Mouse (Mus musculus): Measurements from ENCODE around the gene Btbd18.

Btbd18 gene

GRCm38 (mm10) chr2:84658806-84659205, at the start of gene Btbd18:
Btbd18 (plus strand) TSS chr2:84659079.
- DNase-seq (ENCODE audit: low spot score): no peak

DNA sequence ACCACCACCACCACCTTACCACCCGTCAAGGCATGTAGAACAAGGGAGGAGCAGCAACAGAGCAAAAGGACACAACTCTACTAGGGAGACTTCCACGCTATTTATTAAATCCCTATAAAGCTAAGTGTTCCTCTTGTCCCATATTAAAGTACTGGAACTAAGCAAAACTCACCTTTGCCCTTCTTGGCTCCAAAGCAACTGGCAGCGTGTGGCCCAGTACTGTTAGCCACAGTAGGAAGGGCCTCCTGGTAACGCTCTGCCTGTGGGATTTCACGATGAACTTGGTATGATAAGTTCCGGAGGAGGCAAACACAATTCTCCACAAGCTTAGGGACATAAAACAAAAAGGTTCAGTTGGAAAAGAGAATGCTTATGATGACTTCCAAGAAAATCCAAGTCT, 46.1 kb upstream of the Btbd18 start:
- no peak for DNase-seq (ENCODE audit: low spot score)

DNA sequence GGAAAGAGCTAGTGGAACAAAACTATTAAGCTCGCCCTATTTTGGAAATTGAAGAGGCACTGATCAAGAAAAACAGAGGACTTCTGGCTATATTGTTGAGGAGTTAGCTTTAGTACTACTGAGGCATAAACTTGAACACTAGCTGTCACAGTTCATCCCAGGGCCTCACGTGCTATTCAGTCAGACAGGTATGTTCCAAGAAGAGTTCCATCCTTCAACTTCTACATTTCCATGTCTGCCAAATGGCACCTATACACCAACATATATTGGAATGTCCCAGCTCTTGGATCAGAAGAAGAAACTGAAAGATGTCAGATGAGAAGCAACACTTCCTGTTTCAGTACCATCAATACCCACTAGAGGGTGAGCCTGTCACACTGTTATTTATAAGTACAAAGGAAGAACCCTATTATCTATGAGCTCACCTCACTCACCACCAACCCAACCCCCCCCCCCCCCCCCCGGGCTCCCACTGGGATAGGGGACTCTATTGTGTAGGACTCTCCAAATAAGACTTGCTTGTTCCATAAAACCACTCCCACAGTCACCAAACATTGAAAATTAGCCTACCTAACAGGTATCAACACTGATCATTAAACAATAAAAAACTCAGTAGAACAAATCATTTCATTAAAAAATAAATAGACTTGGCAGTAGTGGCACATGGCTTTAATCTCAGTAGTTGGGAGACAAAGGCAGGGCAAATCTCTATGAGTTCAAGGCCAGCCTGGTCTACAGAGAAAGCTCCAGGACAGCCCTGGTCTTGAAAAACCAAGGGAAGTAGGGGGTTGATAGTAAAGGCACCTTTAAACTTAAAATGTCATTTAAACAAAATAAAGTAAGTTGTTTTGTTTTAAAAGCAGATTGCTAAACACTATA, 41.0 kb upstream of the Btbd18 start:
- peak; percentile 65 for DNase-seq (ENCODE audit: low spot score)

DNA sequence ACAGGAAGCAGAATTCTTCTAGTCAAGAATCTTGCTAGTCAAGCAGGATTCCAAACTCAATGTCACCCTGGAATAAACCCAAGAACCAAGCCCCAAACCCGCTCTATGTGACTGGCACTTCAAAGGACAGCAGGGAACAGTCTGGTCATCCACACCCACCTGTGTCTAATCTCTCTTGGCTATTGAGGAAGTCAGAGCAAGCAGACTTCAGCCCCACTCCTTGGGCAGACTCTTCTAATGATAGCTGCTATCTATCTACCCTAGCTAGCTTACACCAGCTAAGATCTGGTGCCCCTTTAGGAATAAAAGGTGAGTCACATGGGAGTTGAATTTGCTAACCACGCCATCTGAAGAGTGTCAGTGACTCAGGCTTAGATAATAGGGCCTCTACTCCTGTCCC, 40.0 kb upstream of the Btbd18 start:
- no peak for DNase-seq (ENCODE audit: low spot score)

DNA sequence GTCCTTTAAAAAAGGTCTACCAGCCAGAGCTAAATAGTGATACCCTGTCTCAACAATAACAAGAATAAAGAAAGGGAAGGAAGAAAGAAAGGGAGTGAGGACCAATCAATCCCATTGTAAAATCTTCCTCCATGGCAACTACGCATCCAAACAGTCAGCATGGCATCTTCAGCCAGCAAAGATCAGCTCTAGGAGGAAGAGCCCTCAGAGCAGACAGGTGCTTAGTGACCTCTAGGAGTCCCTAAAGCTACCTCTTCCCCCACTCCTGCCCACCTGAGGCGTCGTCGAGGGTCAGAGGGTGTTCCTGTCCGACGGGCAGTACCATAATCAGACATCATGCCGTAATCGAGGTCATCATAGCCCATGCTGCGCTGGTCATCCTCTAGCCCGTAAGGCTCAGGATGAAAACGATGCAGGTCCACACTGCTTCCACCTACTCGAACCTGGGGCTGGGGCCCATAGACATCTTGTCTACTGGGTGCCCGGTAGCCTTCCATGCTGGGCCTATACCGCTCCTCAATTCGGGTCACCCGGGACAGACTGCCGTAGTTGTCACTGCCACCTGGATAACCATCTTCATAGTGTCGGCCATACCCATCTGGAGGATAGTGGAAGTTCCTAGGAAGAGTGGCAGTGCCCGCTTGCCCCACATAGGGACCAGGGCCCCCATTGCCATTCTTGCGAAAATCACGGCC, 39.1 kb upstream of the Btbd18 start:
- no peak for DNase-seq (ENCODE audit: low spot score)

DNA sequence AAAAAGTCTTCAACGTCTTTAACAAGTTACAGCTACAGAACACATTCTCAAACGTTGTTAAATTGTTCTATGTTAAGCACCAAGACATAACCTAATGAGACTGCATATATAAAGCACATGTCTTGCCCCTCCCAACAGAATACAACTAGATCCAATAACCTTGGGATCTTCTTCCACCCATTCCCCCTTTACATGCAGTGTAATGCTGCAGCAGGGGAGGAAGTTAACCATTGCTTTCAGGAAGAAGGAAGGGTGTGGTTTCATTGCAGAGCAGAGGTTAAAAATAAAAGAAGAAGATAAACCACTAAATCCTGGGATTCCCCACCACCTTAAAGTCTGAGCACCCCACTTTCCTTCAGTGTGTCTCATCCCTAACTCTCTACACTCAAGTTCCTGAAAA, 36.2 kb upstream of the Btbd18 start:
- DNase-seq (ENCODE audit: low spot score): no peak

DNA sequence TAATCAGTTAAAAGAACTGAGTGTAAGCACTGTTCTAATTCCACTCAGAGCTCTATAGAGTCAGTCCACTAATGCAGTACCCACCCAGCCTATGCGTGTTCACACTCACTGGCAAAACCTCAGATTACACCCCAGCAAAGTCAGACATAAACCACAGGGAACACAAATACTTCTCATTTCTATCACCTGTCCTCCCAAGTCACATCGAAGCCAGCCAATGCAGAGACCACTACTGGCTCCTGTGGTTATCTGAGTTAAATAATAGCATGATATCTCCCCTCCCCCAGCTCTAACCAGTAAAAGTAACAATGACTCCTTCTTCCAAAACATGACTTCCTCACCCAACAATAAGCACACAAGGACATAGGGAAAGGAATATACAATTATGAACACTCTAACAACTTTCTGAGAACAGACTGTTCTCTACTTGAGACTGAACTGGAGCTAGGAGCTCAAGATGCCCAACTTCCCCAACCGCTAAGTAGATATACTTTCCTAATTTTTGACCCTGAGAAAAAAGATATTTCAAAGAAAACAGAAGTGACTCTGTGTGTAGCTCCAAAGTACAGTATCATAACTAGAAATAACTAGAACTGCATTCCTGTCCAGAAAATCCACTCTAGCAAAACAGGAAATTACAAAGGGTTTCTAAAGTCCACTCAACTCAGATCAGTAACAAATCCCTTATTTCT, 35.3 kb upstream of the Btbd18 start:
- DNase-seq (ENCODE audit: low spot score): no peak

DNA sequence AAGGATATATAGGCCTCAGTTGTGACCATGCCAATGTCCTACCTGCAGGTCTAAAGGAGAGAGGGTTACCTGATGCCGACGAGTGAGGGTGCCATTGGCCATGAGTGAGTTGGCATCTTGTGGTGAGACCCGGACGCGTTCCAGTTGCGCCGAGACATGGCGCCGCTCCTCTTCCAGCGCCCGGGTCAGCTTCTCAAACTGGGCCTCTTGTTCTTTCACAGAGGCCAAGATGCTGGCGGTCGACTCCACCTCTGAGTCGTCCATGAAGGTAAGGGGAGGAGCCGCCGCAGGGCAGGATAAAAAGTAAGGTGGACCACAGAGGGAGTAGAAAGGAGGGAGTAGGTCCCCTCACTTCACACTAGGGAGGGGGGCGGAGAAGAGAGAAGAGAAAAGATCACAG, 34.7 kb upstream of the Btbd18 start:
- no peak for DNase-seq (ENCODE audit: low spot score)

- no peak for DNase-seq (ENCODE audit: low spot score)
These were observed 32.4 kb upstream of the Btbd18 start for GRCm38 (mm10) chr2:84626366-84626975.

DNA sequence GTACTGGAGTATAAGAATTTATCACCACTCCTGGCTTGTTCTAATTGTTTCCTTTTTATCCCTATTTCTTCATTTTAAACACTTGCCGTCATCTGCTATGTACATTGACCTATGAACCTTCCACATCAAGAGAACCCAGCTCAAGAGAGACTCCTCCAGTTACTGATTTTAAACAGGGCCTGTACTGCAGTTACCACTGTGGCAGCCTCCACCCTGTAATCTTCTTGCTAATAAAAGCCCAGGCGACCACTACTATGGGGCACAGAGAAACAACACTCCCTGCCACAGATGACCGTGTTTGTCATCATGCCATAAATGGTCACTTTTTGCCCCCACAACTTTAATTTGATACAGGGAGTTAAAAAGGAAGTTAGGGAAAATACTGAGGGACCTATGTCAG, 31.8 kb upstream of the Btbd18 start:
- DNase-seq (ENCODE audit: low spot score): no peak

- DNase-seq (ENCODE audit: low spot score): no peak
These were observed 26.9 kb upstream of the Btbd18 start for GRCm38 (mm10) chr2:84632001-84632400.

GRCm38 (mm10) chr2:84632999-84633398, 25.9 kb upstream of the Btbd18 start:
- peak; percentile 55 for DNase-seq (ENCODE audit: low spot score)

- DNase-seq (ENCODE audit: low spot score): no peak
These were observed 24.9 kb upstream of the Btbd18 start for GRCm38 (mm10) chr2:84634006-84634405.

DNA sequence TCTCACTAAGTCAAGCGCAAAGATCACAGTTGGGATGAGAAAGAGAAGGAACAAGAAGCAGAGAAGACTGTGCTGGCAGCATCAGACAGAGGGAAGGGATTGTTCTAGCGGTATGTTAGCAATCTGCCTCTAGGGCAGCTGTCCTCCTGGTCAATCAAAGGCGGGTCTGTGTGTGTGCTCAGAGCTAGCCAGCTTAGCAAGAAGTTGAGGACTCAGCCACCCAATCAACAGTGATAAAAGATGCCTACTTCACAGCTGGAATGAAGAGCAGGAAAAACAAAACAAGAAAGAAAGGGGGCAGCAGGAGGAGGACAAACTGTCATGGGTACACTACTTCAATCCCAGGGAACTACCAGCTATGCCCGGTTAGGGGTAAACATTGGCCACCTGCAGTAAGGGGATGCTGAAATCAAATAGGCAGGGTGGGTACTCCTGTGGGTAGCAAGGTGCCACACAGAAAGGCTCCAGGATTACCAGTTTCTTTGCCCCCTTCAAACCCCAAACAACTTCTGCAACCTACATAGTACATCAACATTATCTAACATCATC, 23.9 kb upstream of the Btbd18 start:
- peak; percentile 71 for DNase-seq (ENCODE audit: low spot score)

DNA sequence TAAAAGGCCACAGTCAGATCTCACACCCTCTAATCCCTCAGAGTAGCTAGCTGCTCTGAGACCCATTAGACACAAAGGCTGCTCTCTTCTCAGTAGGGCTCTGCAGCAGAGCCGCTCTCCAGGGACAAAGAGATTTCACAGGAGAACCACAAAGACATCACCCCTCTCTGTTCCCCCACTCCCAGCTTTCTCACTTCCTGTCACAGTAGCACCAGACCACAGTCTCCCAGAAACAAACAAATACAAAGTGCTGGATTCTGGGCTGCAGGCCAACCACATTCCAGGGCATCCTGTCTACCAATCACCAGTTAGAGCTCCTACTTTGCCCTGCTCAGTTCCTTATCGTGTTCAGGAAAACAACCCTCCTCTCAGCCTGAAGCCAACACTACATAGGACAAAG, 23.3 kb upstream of the Btbd18 start:
- DNase-seq (ENCODE audit: low spot score): peak; percentile 79

DNA sequence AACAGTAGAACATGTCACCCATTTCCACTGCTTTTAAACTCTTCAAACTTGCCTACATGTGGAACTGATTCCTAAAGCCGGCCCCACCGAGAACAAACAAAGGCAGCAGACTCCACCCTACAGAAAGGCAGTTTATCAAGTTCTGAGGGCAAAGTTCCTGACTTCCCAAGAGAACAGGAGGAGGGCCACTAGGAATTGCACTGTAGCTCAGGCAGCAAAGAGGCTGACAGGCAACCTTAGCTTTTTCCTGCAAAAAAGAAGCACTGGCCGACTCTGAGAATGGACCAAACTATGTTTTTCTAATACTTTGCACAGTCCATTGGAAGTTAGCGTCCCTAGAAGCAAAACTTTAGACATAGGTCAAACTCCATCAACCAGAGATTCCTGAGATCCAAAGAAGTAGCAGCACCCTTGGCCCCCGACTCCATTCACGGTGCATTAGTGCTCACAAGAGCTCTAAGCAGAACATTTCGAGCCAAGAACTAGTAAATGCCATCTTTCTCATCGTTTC, 22.6 kb upstream of the Btbd18 start:
- peak; percentile 77 for DNase-seq (ENCODE audit: low spot score)

- DNase-seq (ENCODE audit: low spot score): no peak
These were observed 21.3 kb upstream of the Btbd18 start for GRCm38 (mm10) chr2:84637452-84638165.

DNA sequence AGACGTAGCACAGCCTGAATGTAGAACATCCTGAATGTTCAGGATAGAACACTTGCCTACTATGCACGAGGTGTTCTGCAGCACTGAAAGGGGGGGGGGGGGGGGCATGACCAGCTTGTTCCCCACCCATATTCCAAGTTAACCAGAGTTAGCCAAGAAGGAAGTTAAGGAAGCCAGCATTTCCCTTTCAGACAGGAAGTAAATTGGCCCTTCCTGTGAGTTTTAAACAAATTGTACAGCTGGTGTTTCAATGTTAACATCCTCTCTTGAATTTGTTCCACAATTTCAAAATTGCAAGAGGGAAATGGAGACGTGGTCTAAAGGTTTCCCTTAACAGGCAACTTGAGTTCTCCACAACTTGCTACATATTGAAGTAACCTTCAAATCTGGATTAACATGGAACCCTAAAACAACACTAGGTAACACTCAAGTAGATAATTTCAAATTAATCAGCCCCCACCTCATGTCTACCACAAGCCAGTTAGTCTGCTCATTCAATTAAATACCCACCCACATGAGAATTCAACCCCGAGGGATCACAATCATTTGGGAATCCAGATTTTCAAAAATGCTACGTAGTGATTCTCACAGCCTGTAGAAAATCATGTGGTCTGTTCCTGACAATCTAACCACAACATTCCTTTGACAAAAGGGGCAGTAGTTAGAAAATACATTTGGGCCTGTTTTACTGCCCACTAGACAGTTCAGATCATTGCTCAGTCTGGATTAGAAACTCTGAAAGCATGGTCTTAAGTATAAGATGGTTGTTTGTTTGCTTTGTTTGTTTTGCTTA, 20.3 kb upstream of the Btbd18 start:
- DNase-seq (ENCODE audit: low spot score): no peak

GRCm38 (mm10) chr2:84640833-84641232, 18.0 kb upstream of the Btbd18 start:
- no peak for DNase-seq (ENCODE audit: low spot score)

GRCm38 (mm10) chr2:84646138-84646537, 12.7 kb upstream of the Btbd18 start:
- no peak for DNase-seq (ENCODE audit: low spot score)

All from embryo, embryonic 10 days (tissue).